Mouse (Mus musculus) liver, embryonic 14.5 days (tissue): ENCODE measurements around the gene Vasp. TPM values are rescaled to one million over a fixed set of nuclear protein-coding genes. Genes with fewer than 3 reads are reported as not detected.

Experiments used
- ATAC-seq: fragments of 200-750 bp; cut with Nextera tagmentation; 2 replicates; pipeline ENCODE4 v1.8.0; 2017; ENCODE audit warnings: moderate number of reproducible peaks, mild to moderate bottlenecking, moderate library complexity; ENCODE audit not compliant: insufficient read depth
- DNase-seq, 3 experiments: peaks; one replicate each; pipeline ENCODE4 v3.0.0-alpha.2; 2012 to 2013; ENCODE audit warnings: low read depth in 3 of 3, low spot score in 3 of 3
- H3K27ac ChIP-seq: fragments of 300-500 bp; sonication (generic); 2 replicates; pipeline ENCODE4 v1.5.1; 2014; ENCODE audit warnings: moderate library complexity, mild to moderate bottlenecking, control low read depth, inconsistent platforms
- H3K27me3 ChIP-seq: fragments of 300-500 bp; sonication (generic); 2 replicates; pipeline ENCODE4 v1.6.1; 2014; ENCODE audit warnings: mild to moderate bottlenecking, low read length, moderate library complexity; ENCODE audit not compliant: control insufficient read depth, insufficient read depth
- H3K36me3 ChIP-seq: fragments of 300-500 bp; sonication (generic); replicated peaks from 2 replicates; pipeline ENCODE4 v1.6.1; 2014; ENCODE audit warnings: low read depth; ENCODE audit not compliant: control insufficient read depth, insufficient read depth
- H3K4me1 ChIP-seq, 2 experiments: fragments of 200-500 bp in 1 of 2; fragments of 300-500 bp in 1 of 2; sonication (generic) in 1 of 2; replicated peaks; 2 replicates each; pipeline ENCODE4 v1.6.1; 2012 to 2014; ENCODE audit warnings: antibody characterized with exemption in 1 of 2, inconsistent platforms in 1 of 2, low read length in 1 of 2; ENCODE audit not compliant: control insufficient read depth in 2 of 2, insufficient read depth in 2 of 2
- H3K4me2 ChIP-seq: fragments of 300-500 bp; sonication (generic); 2 replicates; pipeline ENCODE4 v1.6.1; 2014; ENCODE audit warnings: low read depth, mild to moderate bottlenecking, control low read depth, moderate library complexity
- H3K4me3 ChIP-seq, 2 experiments: fragments of 200-500 bp in 1 of 2; fragments of 300-500 bp in 1 of 2; sonication (generic) in 1 of 2; 2 replicates each; pipeline ENCODE4 v1.5.1; 2012 to 2014; ENCODE audit warnings: low read depth in 2 of 2, low read length in 2 of 2, mild to moderate bottlenecking in 2 of 2, control low read depth in 1 of 2, inconsistent platforms in 1 of 2, moderate library complexity in 1 of 2; ENCODE audit not compliant: insufficient read depth in 1 of 2
- H3K9ac ChIP-seq: fragments of 300-500 bp; sonication (generic); replicated peaks from 2 replicates; pipeline ENCODE4 v1.6.1; 2014; ENCODE audit warnings: mild to moderate bottlenecking, control low read depth, moderate library complexity
- H3K9me3 ChIP-seq: fragments of 300-500 bp; sonication (generic); 2 replicates; pipeline ENCODE4 v1.6.1; 2016; ENCODE audit warnings: low read length, mixed read lengths; ENCODE audit not compliant: control insufficient read depth
- CTCF ChIP-seq: IDR thresholded peaks from 2 replicates; pipeline ENCODE4 v1.5.1; 2016; ENCODE audit warnings: antibody characterized with exemption, low read depth, control low read depth
- EP300 ChIP-seq: IDR thresholded peaks from 2 replicates; pipeline ENCODE4 v1.6.1; 2016; ENCODE audit warnings: antibody characterized with exemption, low read depth
- WGBS: fragments of 180-500 bp; shearing (Covaris S2); extraction: QIAGEN DNeasy Blood & Tissue Kit; methylation state at CpG from one replicate; pipeline ENCODE4 v1.1.7; 2014; ENCODE audit not compliant: insufficient replicate concordance; 5-methylcytosine and 5-hydroxymethylcytosine counted together
- polyA plus RNA-seq, 2 experiments: library from polyadenylated mRNA; depleted of rRNA in 1 of 2; stranded (reverse) in 1 of 2; unstranded in 1 of 2; fragments of >200 nt; fragmentation: Nextera tagmentation in 1 of 2; extraction: Ambion mirVana in 1 of 2; gene quantifications; 2 replicates each; pipeline versions ENCODE4 v1.2.1 to v1.2.3; 2012 to 2014

The Vasp gene
- polyA plus RNA-seq, 2 experiments, result 25.5 to 39.9 TPM

GRCm38 (mm10) chr7:19305796-19306765, 34.5 kb upstream of the Vasp start:
- H3K4me3 ChIP-seq, result no peak overlapping the region
- no peak overlapping the region for H3K9ac ChIP-seq
- no peak overlapping the region for H3K27ac ChIP-seq
- ATAC-seq, result no peak
- peaks cover 6 to 11% of the 10 kb centered on the region in 2 experiments; a peak in 3 of 4 replicates for H3K4me1 ChIP-seq
- TF ChIP-seq CTCF (no peak), EP300 (no peak)
- H3K4me2 ChIP-seq, result no peak overlapping the region
- no peak for DNase-seq
- H3K36me3 ChIP-seq, result no peaks in the 10 kb centered on the region
- 37% methylated on average over 16 of the region's 16 CpGs for WGBS
- H3K9me3 ChIP-seq, result no peaks in the 10 kb centered on the region
- peaks cover 71% of the 10 kb centered on the region for H3K27me3 ChIP-seq

- H3K4me2 ChIP-seq, result no peak overlapping the region
- H3K27ac ChIP-seq, result no peak overlapping the region
- no peak overlapping the region for H3K9ac ChIP-seq
- no peaks in the 10 kb centered on the region for H3K9me3 ChIP-seq
- no peak for ATAC-seq
- no peak for DNase-seq
- peaks cover 6 to 11% of the 10 kb centered on the region in 2 experiments; a peak in 3 of 4 replicates for H3K4me1 ChIP-seq
- 9% methylated on average over 6 of the region's 6 CpGs for WGBS
- H3K36me3 ChIP-seq, result no peaks in the 10 kb centered on the region
- TF ChIP-seq EP300, result no peak
- no peak for TF ChIP-seq CTCF
- no peak overlapping the region for H3K4me3 ChIP-seq
- peaks cover 71% of the 10 kb centered on the region for H3K27me3 ChIP-seq
These were observed 33.8 kb upstream of the Vasp start for GRCm38 (mm10) chr7:19305413-19305735.

GRCm38 (mm10) chr7:19304501-19305412, 33.1 kb upstream of the Vasp start:
- Histone ChIP-seq H3K27me3 (peaks cover 71% of the 10 kb centered on the region), H3K9ac (no peak overlapping the region), H3K4me1 (peaks cover 6 to 11% of the 10 kb centered on the region in 2 experiments; a peak in 3 of 4 replicates), H3K4me2 (peak overlapping the region; percentile 26), H3K4me3 (peak overlapping the region in 1 of 2 experiments; percentile 10; a peak in 2 of 4 replicates), H3K36me3 (no peaks in the 10 kb centered on the region), H3K9me3 (no peaks in the 10 kb centered on the region), H3K27ac (no peak overlapping the region)
- no peak for TF ChIP-seq EP300
- TF ChIP-seq CTCF, result no peak
- ATAC-seq, result no peak
- DNase-seq, result no peak
- WGBS, result 2% methylated on average over 48 of the region's 48 CpGs

GRCm38 (mm10) chr7:19303770-19304169, 32.2 kb upstream of the Vasp start:
- Histone ChIP-seq H3K9ac (no peak overlapping the region), H3K4me2 (peak overlapping the region; percentile 28; the same call in 1 of the 2 replicates), H3K27ac (no peak overlapping the region), H3K36me3 (no peaks in the 10 kb centered on the region), H3K27me3 (peaks cover 64% of the 10 kb centered on the region), H3K4me1 (peaks cover 5 to 6% of the 10 kb centered on the region in 2 experiments; a peak in 3 of 4 replicates), H3K9me3 (no peaks in the 10 kb centered on the region), H3K4me3 (no peak overlapping the region)
- no peak for TF ChIP-seq EP300
- peak; percentile 94 for TF ChIP-seq CTCF
- WGBS, result 2% methylated on average over 16 of the region's 16 CpGs
- DNase-seq (no peak), ATAC-seq (no peak)

- Histone ChIP-seq H3K9ac (no peak overlapping the region), H3K9me3 (no peaks in the 10 kb centered on the region), H3K27me3 (peaks cover 64% of the 10 kb centered on the region), H3K4me2 (no peak overlapping the region), H3K27ac (no peak overlapping the region), H3K4me3 (no peak overlapping the region), H3K36me3 (no peaks in the 10 kb centered on the region), H3K4me1 (peaks cover 1 to 3% of the 10 kb centered on the region in 2 experiments; a peak in 2 of 4 replicates)
- DNase-seq (no peak), ATAC-seq (no peak)
- TF ChIP-seq CTCF (no peak), EP300 (no peak)
- 72% methylated on average over 12 of the region's 12 CpGs for WGBS
These were observed 31.4 kb upstream of the Vasp start for GRCm38 (mm10) chr7:19303046-19303305.
